Mouse (Mus musculus) lung, embryonic 16.5 days (tissue): ENCODE measurements around the gene Jup. TPM values are rescaled to one million over a fixed set of nuclear protein-coding genes. Genes with fewer than 3 reads are reported as not detected.
A peak's percentile ranks its signal among the peaks of the same experiment; 100 is the strongest.

Experiments used
- ATAC-seq: fragments of 200-750 bp; cut with Nextera tagmentation; 2 replicates; pipeline ENCODE4 v1.8.0; 2017; ENCODE audit warnings: low read depth, mild to moderate bottlenecking, moderate library complexity
- H3K27ac ChIP-seq: fragments of 300-500 bp; sonication (generic); 2 replicates; pipeline ENCODE4 v1.5.1; 2014; ENCODE audit warnings: mild to moderate bottlenecking, control low read depth, low read length
- H3K27me3 ChIP-seq: fragments of 300-500 bp; sonication (generic); 2 replicates; pipeline ENCODE4 v1.6.1; 2014; ENCODE audit warnings: low read depth, low read length, mixed read lengths; ENCODE audit not compliant: control insufficient read depth, insufficient read depth
- H3K36me3 ChIP-seq: fragments of 300-500 bp; sonication (generic); 2 replicates; pipeline ENCODE4 v1.6.1; 2014; ENCODE audit warnings: low read length; ENCODE audit not compliant: control insufficient read depth, insufficient read depth
- H3K4me1 ChIP-seq: fragments of 300-500 bp; sonication (generic); replicated peaks from 2 replicates; pipeline ENCODE4 v1.6.1; 2014; ENCODE audit warnings: low read length, mixed read lengths; ENCODE audit not compliant: control insufficient read depth, insufficient read depth
- H3K4me2 ChIP-seq: fragments of 300-500 bp; sonication (generic); 2 replicates; pipeline ENCODE4 v1.6.1; 2014; ENCODE audit warnings: low read depth, low read length, control low read depth
- H3K4me3 ChIP-seq: fragments of 300-500 bp; sonication (generic); 2 replicates; pipeline ENCODE4 v1.5.1; 2014; ENCODE audit warnings: mild to moderate bottlenecking, low read length, control low read depth
- H3K9ac ChIP-seq: fragments of 300-500 bp; sonication (generic); 2 replicates; pipeline ENCODE4 v1.6.1; 2014; ENCODE audit warnings: low read length, control low read depth
- H3K9me3 ChIP-seq: fragments of 300-500 bp; sonication (generic); 2 replicates; pipeline ENCODE4 v1.6.1; 2016; ENCODE audit warnings: low read length; ENCODE audit not compliant: control insufficient read depth
- WGBS: fragments of 180-500 bp; shearing (Covaris S2); extraction: QIAGEN DNeasy Blood & Tissue Kit; methylation state at CpG from one replicate; pipeline ENCODE4 v1.1.7; 2014; 5-methylcytosine and 5-hydroxymethylcytosine counted together
- polyA plus RNA-seq: library from polyadenylated mRNA; unstranded; fragments of >200 nt; fragmentation: Nextera tagmentation; extraction: Ambion mirVana; gene quantifications from 2 replicates; pipeline ENCODE4 v1.2.1, GENCODE M21; 2015

Jup gene
- polyA plus RNA-seq, 1 experiment from 2014 or later, result 167 TPM

- H3K4me3 ChIP-seq, result no peak overlapping the region
- H3K27me3 ChIP-seq, result no peaks in the 10 kb centered on the region
- H3K9me3 ChIP-seq, result no peaks in the 10 kb centered on the region
- peaks cover 33% of the 10 kb centered on the region for H3K4me1 ChIP-seq
- H3K27ac ChIP-seq, result no peak overlapping the region
- H3K9ac ChIP-seq, result peak overlapping the region; percentile 91
- peaks cover 11% of the 10 kb centered on the region for H3K36me3 ChIP-seq
- WGBS, result 66% methylated on average over 11 of the region's 11 CpGs
- H3K4me2 ChIP-seq, result peak overlapping the region; percentile 79; the same call in 1 of the 2 replicates
- ATAC-seq, result no peak
Measured at GRCm38 (mm10) chr11:100411736-100412135, 14.2 kb upstream of the Jup start.

- peaks cover 26% of the 10 kb centered on the region for H3K4me1 ChIP-seq
- no peak overlapping the region for H3K4me2 ChIP-seq
- 66% methylated on average over 3 of the region's 3 CpGs for WGBS
- peaks cover 11% of the 10 kb centered on the region for H3K36me3 ChIP-seq
- no peak overlapping the region for H3K9ac ChIP-seq
- no peaks in the 10 kb centered on the region for H3K9me3 ChIP-seq
- H3K27me3 ChIP-seq, result no peaks in the 10 kb centered on the region
- ATAC-seq, result no peak
- no peak overlapping the region for H3K4me3 ChIP-seq
- H3K27ac ChIP-seq, result no peak overlapping the region
Measured at GRCm38 (mm10) chr11:100409686-100410085, 12.1 kb upstream of the Jup start.

GRCm38 (mm10) chr11:100408835-100409462, 11.4 kb upstream of the Jup start:
- Histone ChIP-seq H3K4me3 (no peak overlapping the region), H3K9me3 (no peaks in the 10 kb centered on the region), H3K4me1 (peaks cover 29% of the 10 kb centered on the region), H3K36me3 (peaks cover 11% of the 10 kb centered on the region), H3K9ac (no peak overlapping the region), H3K4me2 (no peak overlapping the region), H3K27me3 (no peaks in the 10 kb centered on the region), H3K27ac (no peak overlapping the region)
- ATAC-seq, result no peak
- 94% methylated on average over 12 of the region's 12 CpGs for WGBS

GRCm38 (mm10) chr11:100408076-100408834, 10.7 kb upstream of the Jup start:
- Histone ChIP-seq H3K9ac (no peak overlapping the region), H3K27ac (no peak overlapping the region), H3K4me2 (no peak overlapping the region), H3K36me3 (peaks cover 11% of the 10 kb centered on the region), H3K4me3 (no peak overlapping the region), H3K4me1 (peaks cover 23% of the 10 kb centered on the region), H3K9me3 (no peaks in the 10 kb centered on the region), H3K27me3 (no peaks in the 10 kb centered on the region)
- ATAC-seq, result peak; percentile 55
- 36% methylated on average over 10 of the region's 10 CpGs for WGBS

GRCm38 (mm10) chr11:100406995-100407705, 9.6 kb upstream of the Jup start:
- no peak overlapping the region for H3K4me2 ChIP-seq
- H3K4me1 ChIP-seq, result peaks cover 20% of the 10 kb centered on the region
- H3K4me3 ChIP-seq, result no peak overlapping the region
- 84% methylated on average over 5 of the region's 5 CpGs for WGBS
- H3K27ac ChIP-seq, result no peak overlapping the region
- H3K9ac ChIP-seq, result no peak overlapping the region
- H3K36me3 ChIP-seq, result peaks cover 11% of the 10 kb centered on the region
- no peak for ATAC-seq
- H3K9me3 ChIP-seq, result no peaks in the 10 kb centered on the region
- no peaks in the 10 kb centered on the region for H3K27me3 ChIP-seq

- Histone ChIP-seq H3K4me2 (no peak overlapping the region), H3K27me3 (no peaks in the 10 kb centered on the region), H3K4me3 (no peak overlapping the region), H3K9me3 (no peaks in the 10 kb centered on the region), H3K36me3 (peaks cover 11% of the 10 kb centered on the region), H3K4me1 (peaks cover 17% of the 10 kb centered on the region), H3K27ac (no peak overlapping the region), H3K9ac (no peak overlapping the region)
- peak; percentile 39 for ATAC-seq
- 68% methylated on average over 8 of the region's 8 CpGs for WGBS
Measured at GRCm38 (mm10) chr11:100406273-100406672, 8.7 kb upstream of the Jup start.

- peaks cover 6% of the 10 kb centered on the region; the same call in 1 of the 2 replicates for H3K36me3 ChIP-seq
- no peaks in the 10 kb centered on the region for H3K9me3 ChIP-seq
- H3K9ac ChIP-seq, result no peak overlapping the region
- peaks cover 18% of the 10 kb centered on the region for H3K4me1 ChIP-seq
- peak overlapping the region; percentile 90 for H3K27ac ChIP-seq
- no peaks in the 10 kb centered on the region for H3K27me3 ChIP-seq
- no peak overlapping the region for H3K4me3 ChIP-seq
- ATAC-seq, result no peak
- 89% methylated on average over 3 of the region's 3 CpGs for WGBS
- H3K4me2 ChIP-seq, result no peak overlapping the region
Measured at GRCm38 (mm10) chr11:100404456-100405074, 7.0 kb upstream of the Jup start.

- H3K27me3 ChIP-seq, result no peaks in the 10 kb centered on the region
- peak overlapping the region; percentile 90 for H3K27ac ChIP-seq
- no peak overlapping the region for H3K9ac ChIP-seq
- WGBS, result 29% methylated on average over 10 of the region's 10 CpGs
- H3K36me3 ChIP-seq, result no peaks in the 10 kb centered on the region
- no peak overlapping the region for H3K4me2 ChIP-seq
- peaks cover 22% of the 10 kb centered on the region for H3K4me1 ChIP-seq
- H3K9me3 ChIP-seq, result no peaks in the 10 kb centered on the region
- peak; percentile 49 for ATAC-seq
- no peak overlapping the region for H3K4me3 ChIP-seq
Measured at GRCm38 (mm10) chr11:100403445-100404134, 6.0 kb upstream of the Jup start.
